Mouse (Mus musculus): Measurements from ENCODE around the gene Olfr545.

- TF ChIP-seq HCFC1 (IDR thresholded peaks at IDR 0.05; ENCODE audit: borderline replicate concordance, insufficient read depth, low read length) (no peak), CHD2 (IDR thresholded peaks at IDR 0.05; ENCODE audit: low read depth, low read length) (no peak), ZC3H11A (IDR thresholded peaks at IDR 0.05; ENCODE audit: borderline replicate concordance, low read depth, low read length) (no peak), ZNF384 (IDR thresholded peaks at IDR 0.05; ENCODE audit: low read depth, low read length) (no peak), MAFK (IDR thresholded peaks at IDR 0.05; ENCODE audit: insufficient read depth, low read depth, low read length) (no peak)
These were observed 20.4 kb downstream of the Olfr545 start for GRCm38 (mm10) chr7:102478926-102479325.
